Mouse (Mus musculus) erythroblast, embryonic 14.5 days (primary cell): Measurements from ENCODE around the gene Ugt1a6a. TPM values are rescaled to one million over a fixed set of nuclear protein-coding genes. Genes with fewer than 3 reads are reported as not detected.
"Not testable (repeated sequence)": the region's sequence is repeated elsewhere in the genome, so short reads cannot be mapped to it uniquely, and the experiment has no call there.

Source experiments
- H3K27me3 ChIP-seq: 2 replicates; pipeline ENCODE4 v1.6.1; 2012; ENCODE audit warnings: inconsistent platforms; ENCODE audit not compliant: control insufficient read depth
- H3K36me3 ChIP-seq: 2 replicates; pipeline ENCODE4 v1.6.1; 2012; ENCODE audit warnings: mild to moderate bottlenecking, inconsistent platforms; ENCODE audit not compliant: control insufficient read depth
- H3K4me1 ChIP-seq: 2 replicates; pipeline ENCODE4 v1.6.1; 2012; ENCODE audit warnings: inconsistent platforms; ENCODE audit not compliant: control insufficient read depth
- H3K4me3 ChIP-seq: replicated peaks from 2 replicates; pipeline ENCODE3; 2012; ENCODE audit warnings: moderate library complexity, mild to moderate bottlenecking, inconsistent platforms
- H3K9me3 ChIP-seq: 2 replicates; pipeline ENCODE4 v1.6.1; 2012; ENCODE audit warnings: low read length, inconsistent platforms, mixed read lengths; ENCODE audit not compliant: control insufficient read depth
- GATA1 ChIP-seq: IDR thresholded peaks from 2 replicates; pipeline ENCODE4 v1.6.1; 2012; ENCODE audit warnings: low read length, inconsistent platforms, mixed read lengths
- TAL1 ChIP-seq: IDR thresholded peaks from 3 replicates; pipeline ENCODE4 v1.6.1; 2012; ENCODE audit warnings: low read length, inconsistent platforms, mixed read lengths
- polyA plus RNA-seq: library from polyadenylated mRNA; stranded (reverse); fragments of >175 nt; gene quantifications from 2 replicates; pipeline ENCODE4 v1.2.3, GENCODE M21; 2012

Gene Ugt1a6a
- not detected in 2 replicates for polyA plus RNA-seq

GRCm38 (mm10) chr1:88134457-88135011, at the start of gene Ugt1a6a:
Gene Ugt1a6a (plus strand): TSS chr1:88134809.
- not testable (repeated sequence) for H3K4me1 ChIP-seq, H3K4me3 ChIP-seq, H3K27me3 ChIP-seq, H3K36me3 ChIP-seq, H3K9me3 ChIP-seq

GRCm38 (mm10) chr1:88086125-88086524, 48.5 kb upstream of the Ugt1a6a start:
- no peak for TF ChIP-seq GATA1
- no peak for TF ChIP-seq TAL1

GRCm38 (mm10) chr1:88087513-88087912, 47.1 kb upstream of the Ugt1a6a start, which contains the start of gene Ugt1a8:
Gene Ugt1a8 (plus strand): TSS chr1:88087813.
- no peak for TF ChIP-seq TAL1
- no peak for TF ChIP-seq GATA1
- H3K36me3 ChIP-seq = no peaks in the 10 kb centered on the region
- no peaks in the 10 kb centered on the region for H3K9me3 ChIP-seq
- H3K4me1 ChIP-seq = no peaks in the 10 kb centered on the region
- H3K4me3 ChIP-seq = no peak within 1 kb of the TSS
- no peaks in the 10 kb centered on the region for H3K27me3 ChIP-seq

More at GRCm38 (mm10) chr1:88086125-88086524, 48.5 kb upstream of the Ugt1a6a start:
- Histone ChIP-seq H3K4me1 (no peaks in the 10 kb centered on the region), H3K36me3 (no peaks in the 10 kb centered on the region), H3K9me3 (no peaks in the 10 kb centered on the region), H3K4me3 (no peak overlapping the region), H3K27me3 (no peaks in the 10 kb centered on the region)

- H3K9me3 ChIP-seq = no peaks in the 10 kb centered on the region
- no peak overlapping the region for H3K4me3 ChIP-seq
- H3K27me3 ChIP-seq = no peaks in the 10 kb centered on the region
- no peaks in the 10 kb centered on the region for H3K4me1 ChIP-seq
- TF ChIP-seq GATA1 (no peak), TAL1 (no peak)
- no peaks in the 10 kb centered on the region for H3K36me3 ChIP-seq
These were observed 42.3 kb upstream of the Ugt1a6a start for GRCm38 (mm10) chr1:88092341-88092740.

- not testable (repeated sequence) for H3K27me3 ChIP-seq, H3K36me3 ChIP-seq, H3K4me1 ChIP-seq, H3K4me3 ChIP-seq, H3K9me3 ChIP-seq
These were observed 40.3 kb upstream of the Ugt1a6a start for GRCm38 (mm10) chr1:88094270-88094676.

GRCm38 (mm10) chr1:88094941-88095492, 39.6 kb upstream of the Ugt1a6a start, which contains the start of gene Ugt1a7c:
Gene Ugt1a7c (plus strand): TSS chr1:88095062.
- no peaks in the 10 kb centered on the region for H3K27me3 ChIP-seq
- no peak for TF ChIP-seq TAL1
- TF ChIP-seq GATA1 = no peak
- no peak within 1 kb of the TSS for H3K4me3 ChIP-seq
- H3K36me3 ChIP-seq = no peaks in the 10 kb centered on the region
- H3K4me1 ChIP-seq = no peaks in the 10 kb centered on the region
- no peaks in the 10 kb centered on the region for H3K9me3 ChIP-seq

- H3K9me3 ChIP-seq, H3K4me3 ChIP-seq, H3K4me1 ChIP-seq, H3K27me3 ChIP-seq, H3K36me3 ChIP-seq: not testable (repeated sequence)
These were observed 36.1 kb upstream of the Ugt1a6a start for GRCm38 (mm10) chr1:88098546-88098945.

- H3K4me3 ChIP-seq, H3K4me1 ChIP-seq, H3K36me3 ChIP-seq, H3K9me3 ChIP-seq, H3K27me3 ChIP-seq: not testable (repeated sequence)
These were observed 34.9 kb upstream of the Ugt1a6a start for GRCm38 (mm10) chr1:88099691-88100090.

- H3K36me3 ChIP-seq, H3K27me3 ChIP-seq, H3K9me3 ChIP-seq, H3K4me1 ChIP-seq: not testable (repeated sequence)
- H3K4me3 ChIP-seq = peak within 1 kb of the TSS; percentile 6
These were observed 31.6 kb upstream of the Ugt1a6a start, which contains the start of gene Ugt1a6b for GRCm38 (mm10) chr1:88103019-88103418. Gene Ugt1a6b (plus strand): TSS chr1:88103252.

- H3K9me3 ChIP-seq, H3K36me3 ChIP-seq, H3K4me1 ChIP-seq, H3K27me3 ChIP-seq: not testable (repeated sequence)
- peak overlapping the region; percentile 6 for H3K4me3 ChIP-seq
These were observed 30.7 kb upstream of the Ugt1a6a start for GRCm38 (mm10) chr1:88103697-88104468.
